Mouse (Mus musculus): Measurements from ENCODE around the gene Jund. TPM values are rescaled to one million over a fixed set of nuclear protein-coding genes. Genes with fewer than 3 reads are reported as not detected.

Gene Jund
- total and polyA plus RNA-seq, 3 experiments: 109 to 127 (median 123) TPM

DNA sequence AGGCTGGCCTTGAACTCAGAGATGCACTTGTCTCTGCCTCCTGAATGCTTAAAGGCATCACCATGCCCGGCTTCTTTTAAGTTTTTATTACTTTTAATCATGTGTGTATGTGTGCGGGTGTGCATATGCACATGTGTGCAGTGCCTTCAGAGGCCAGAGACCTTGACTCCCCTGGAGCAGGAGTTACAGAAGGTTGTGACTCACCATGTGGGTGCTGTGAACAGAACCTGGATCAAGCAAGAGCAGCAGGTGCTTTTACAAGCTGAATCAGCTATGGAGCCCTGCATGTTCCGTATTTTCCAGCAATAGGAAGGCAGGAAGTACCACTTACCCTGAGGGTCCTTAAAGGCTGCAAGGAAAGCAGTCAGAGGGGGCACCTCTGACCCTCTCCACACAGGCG lies 7.5 kb upstream of the Jund start:
- no peaks in the 10 kb centered on the region for H3K27me3 ChIP-seq (ENCODE audit: control insufficient read depth, insufficient read depth, low read length)
- no peaks in the 10 kb centered on the region for H3K36me3 ChIP-seq (ENCODE audit: control insufficient read depth, insufficient read depth, low read length)
- no peak overlapping the region for H3K27ac ChIP-seq
- DNase-seq: no peak
- no peak overlapping the region for H3K4me3 ChIP-seq
- H3K4me1 ChIP-seq (ENCODE audit: control insufficient read depth, insufficient read depth, low read length): peaks cover 13% of the 10 kb centered on the region
- 94% methylated on average over 4 of the region's 4 CpGs for WGBS
- intact Hi-C loops (cut with DNase I): no loop called here
- no peak overlapping the region for H3K9ac ChIP-seq (ENCODE audit: low read depth, low read length)
- no peaks in the 10 kb centered on the region for H3K79me2 ChIP-seq (replicated peaks; ENCODE audit: control insufficient read depth, insufficient read depth, low read length)
- no peak for TF ChIP-seq EP300 (IDR thresholded peaks at IDR 0.05; ENCODE audit: insufficient read depth, low read depth, low read length)

GRCm38 (mm10) chr8:70691727-70692231 lies 7.0 kb upstream of the Jund start:
- no peak for TF ChIP-seq CTCF (IDR thresholded peaks at IDR 0.05)
- TF ChIP-seq EP300 (IDR thresholded peaks at IDR 0.05; ENCODE audit: insufficient read depth, low read depth, low read length): no peak
- TF ChIP-seq POLR2A (IDR thresholded peaks at IDR 0.05; ENCODE audit: insufficient read depth, low read depth, low read length): no peak
- H3K27ac ChIP-seq: no peak overlapping the region
- no peaks in the 10 kb centered on the region for H3K79me2 ChIP-seq (replicated peaks; ENCODE audit: control insufficient read depth, insufficient read depth, low read length)
- intact Hi-C loops (cut with DNase I): no loop called here
- no peaks in the 10 kb centered on the region for H3K27me3 ChIP-seq (ENCODE audit: control insufficient read depth, insufficient read depth, low read length)
- H3K4me1 ChIP-seq (ENCODE audit: control insufficient read depth, insufficient read depth, low read length): peaks cover 13% of the 10 kb centered on the region
- H3K36me3 ChIP-seq (ENCODE audit: control insufficient read depth, insufficient read depth, low read length): no peaks in the 10 kb centered on the region
- 12% methylated on average over 18 of the region's 20 CpGs for WGBS
- DNase-seq: no peak
- no peak overlapping the region for H3K4me3 ChIP-seq
- no peak overlapping the region for H3K9ac ChIP-seq (ENCODE audit: low read depth, low read length)

DNA sequence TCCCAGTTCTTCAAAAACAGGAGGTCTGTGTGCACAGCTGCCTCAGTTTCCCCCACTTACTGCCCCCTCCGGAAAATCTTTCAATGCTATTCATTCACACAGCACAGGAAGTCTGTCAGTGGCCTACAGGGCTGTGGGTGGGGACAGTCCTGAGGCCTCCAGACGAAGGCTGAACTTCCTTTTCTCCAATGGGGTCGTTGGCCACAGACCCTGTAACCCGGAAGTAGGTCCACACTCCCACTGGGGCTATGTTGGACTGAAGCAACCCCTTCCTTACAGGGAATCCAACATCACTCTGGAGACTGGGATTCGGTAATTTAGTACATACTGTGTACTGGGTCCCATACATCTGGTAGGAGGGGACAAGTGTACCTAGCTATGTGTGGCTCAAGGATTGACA lies 5.1 kb upstream of the Jund start:
- Histone ChIP-seq H3K9ac (ENCODE audit: low read depth, low read length) (no peak overlapping the region), H3K27ac (no peak overlapping the region), H3K4me1 (ENCODE audit: control insufficient read depth, insufficient read depth, low read length) (peaks cover 12% of the 10 kb centered on the region), H3K4me3 (no peak overlapping the region), H3K27me3 (ENCODE audit: control insufficient read depth, insufficient read depth, low read length) (no peaks in the 10 kb centered on the region), H3K79me2 (replicated peaks; ENCODE audit: control insufficient read depth, insufficient read depth, low read length) (no peaks in the 10 kb centered on the region), H3K36me3 (ENCODE audit: control insufficient read depth, insufficient read depth, low read length) (peaks cover 2% of the 10 kb centered on the region; the same call in 1 of the 2 replicates)
- TF ChIP-seq CTCF (IDR thresholded peaks at IDR 0.05) (no peak), POLR2A (IDR thresholded peaks at IDR 0.05; ENCODE audit: insufficient read depth, low read depth, low read length) (0 out of 2 replicates have a peak, but pooled peaks have one; percentile 10), EP300 (IDR thresholded peaks at IDR 0.05; ENCODE audit: insufficient read depth, low read depth, low read length) (no peak)
- intact Hi-C loops (cut with DNase I): no loop called here
- no peak for DNase-seq
- WGBS: 27% methylated on average over 5 of the region's 5 CpGs

DNA sequence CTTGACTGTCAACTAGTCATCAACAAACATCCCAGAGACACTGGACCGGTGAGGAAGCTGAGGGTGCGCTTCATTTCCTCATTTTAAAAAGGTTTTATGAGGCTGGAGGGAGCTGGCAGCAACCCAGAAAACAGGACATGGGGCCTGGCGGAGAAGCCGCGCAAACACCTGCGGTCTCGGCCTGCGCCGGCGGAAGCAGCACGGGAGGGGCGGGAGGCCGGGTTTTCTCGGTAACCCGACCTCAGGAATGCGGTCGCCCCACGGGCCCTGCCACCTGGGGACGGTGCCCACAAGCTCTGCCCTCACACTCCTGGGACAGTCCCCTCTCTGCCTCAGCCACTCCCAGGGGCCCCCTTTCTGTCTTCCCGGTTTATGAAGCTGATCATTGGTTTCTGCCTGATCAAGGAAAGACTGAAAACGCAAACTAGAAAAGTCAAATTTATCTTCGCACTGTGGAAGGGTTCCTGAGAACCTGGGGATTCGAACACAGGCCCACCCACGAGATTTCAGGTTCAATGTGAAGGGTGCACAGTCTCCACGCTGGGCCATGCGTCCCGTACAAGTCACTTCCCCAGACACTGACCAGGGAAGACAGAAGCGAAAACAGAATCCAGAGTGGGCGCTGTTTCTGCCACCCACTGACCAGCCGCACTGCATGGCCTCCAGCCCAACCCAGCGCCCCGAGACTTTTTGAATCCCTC lies 3.3 kb upstream of the Jund start:
- Histone ChIP-seq H3K36me3 (ENCODE audit: control insufficient read depth, insufficient read depth, low read length) (peaks cover 2% of the 10 kb centered on the region; the same call in 1 of the 2 replicates), H3K27ac (peak overlapping the region; percentile 92), H3K4me1 (ENCODE audit: control insufficient read depth, insufficient read depth, low read length) (peaks cover 12% of the 10 kb centered on the region), H3K9ac (ENCODE audit: low read depth, low read length) (no peak overlapping the region), H3K27me3 (ENCODE audit: control insufficient read depth, insufficient read depth, low read length) (no peaks in the 10 kb centered on the region), H3K4me3 (no peak overlapping the region), H3K79me2 (replicated peaks; ENCODE audit: control insufficient read depth, insufficient read depth, low read length) (no peaks in the 10 kb centered on the region)
- TF ChIP-seq CTCF (IDR thresholded peaks at IDR 0.05): no peak
- TF ChIP-seq POLR2A (IDR thresholded peaks at IDR 0.05; ENCODE audit: insufficient read depth, low read depth, low read length): 0 out of 2 replicates have a peak, but pooled peaks have one; percentile 11
- DNase-seq: peak; percentile 69 to 81
- intact Hi-C loops (cut with DNase I): no loop called here
- WGBS: 52% methylated on average over 32 of the region's 32 CpGs

DNA sequence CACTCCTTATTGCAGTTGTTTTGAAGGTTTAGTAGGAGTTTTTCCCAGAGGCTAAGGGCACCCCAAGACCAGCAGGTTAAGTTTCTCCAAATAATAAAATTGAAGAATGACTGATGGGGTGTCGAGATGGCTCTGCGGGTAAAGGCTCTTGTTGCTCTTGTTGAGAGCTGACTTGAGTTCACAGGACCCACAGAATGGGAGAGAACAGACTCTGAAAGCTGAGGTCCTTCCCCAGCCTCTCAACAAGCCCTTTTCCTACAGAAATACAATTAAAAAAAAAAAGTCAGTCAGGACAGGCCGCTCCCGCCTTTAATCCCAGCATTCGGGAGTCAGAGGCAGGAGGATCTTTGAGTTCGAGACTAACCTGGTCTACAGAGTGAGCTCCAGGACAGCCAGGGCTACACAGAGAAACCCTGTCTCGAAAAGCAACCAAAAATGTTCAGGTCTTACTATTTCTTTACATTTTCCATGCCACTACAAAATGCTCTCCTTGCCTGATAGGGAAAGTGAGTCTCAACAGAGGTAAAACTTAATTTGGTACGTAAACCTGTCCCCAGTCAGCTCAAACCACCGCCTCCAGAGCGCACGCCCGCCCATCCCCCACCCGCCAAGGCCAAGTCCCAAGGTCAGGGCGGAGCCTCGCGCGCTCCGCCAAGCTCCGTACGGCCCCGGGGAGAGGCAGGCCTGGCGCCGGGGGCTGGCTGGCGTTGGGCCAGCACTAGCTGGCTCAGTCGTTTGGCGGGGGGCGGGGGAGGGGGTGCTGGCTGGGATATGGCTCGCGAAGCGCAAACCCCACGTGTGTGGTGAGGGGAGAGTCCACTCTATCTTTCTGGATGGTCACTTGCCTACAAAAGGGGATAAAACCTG lies 2.5 kb upstream of the Jund start:
- Histone ChIP-seq H3K79me2 (replicated peaks; ENCODE audit: control insufficient read depth, insufficient read depth, low read length) (no peaks in the 10 kb centered on the region), H3K36me3 (ENCODE audit: control insufficient read depth, insufficient read depth, low read length) (peaks cover 2% of the 10 kb centered on the region; the same call in 1 of the 2 replicates), H3K27ac (peak overlapping the region; percentile 92), H3K4me1 (ENCODE audit: control insufficient read depth, insufficient read depth, low read length) (peaks cover 15% of the 10 kb centered on the region), H3K9ac (ENCODE audit: low read depth, low read length) (peak overlapping the region; percentile 44), H3K4me3 (no peak overlapping the region), H3K27me3 (ENCODE audit: control insufficient read depth, insufficient read depth, low read length) (no peaks in the 10 kb centered on the region)
- 5% methylated on average over 31 of the region's 31 CpGs for WGBS
- intact Hi-C loops (cut with DNase I): no loop called here
- TF ChIP-seq EP300 (IDR thresholded peaks at IDR 0.05; ENCODE audit: insufficient read depth, low read depth, low read length) (0 out of 2 replicates have a peak, but pooled peaks have one; percentile 10), POLR2A (IDR thresholded peaks at IDR 0.05; ENCODE audit: insufficient read depth, low read depth, low read length) (0 out of 2 replicates have a peak, but pooled peaks have one; percentile 40), CTCF (IDR thresholded peaks at IDR 0.05) (no peak)
- peak; percentile 81 to 84 for DNase-seq

All from heart, adult 2 months (tissue).